Mouse (Mus musculus) liver, postnatal 0 days (tissue): ENCODE measurements at regions not wholly inside any gene's neighbourhood (a gene's known extent, or its start where the extent isn't known, plus 50 kb on each side); places are given as distances from the start of the nearest gene placed in this dataset.

Experiments
- ATAC-seq: fragments of 200-750 bp; cut with Nextera tagmentation; 2 replicates; pipeline ENCODE4 v1.8.0; 2017; ENCODE audit warnings: mild to moderate bottlenecking, moderate library complexity
- DNase-seq: peaks from one replicate; pipeline ENCODE4 v3.0.0-alpha.2; 2016
- H3K27ac ChIP-seq: fragments of 300-500 bp; sonication (generic); 2 replicates; pipeline ENCODE4 v1.5.1; 2014; ENCODE audit warnings: antibody characterized with exemption, moderate library complexity, mild to moderate bottlenecking, low read depth
- H3K27me3 ChIP-seq: fragments of 300-500 bp; sonication (generic); 2 replicates; pipeline ENCODE4 v1.6.1; 2014; ENCODE audit warnings: low read length, control low read depth, mixed read lengths; ENCODE audit not compliant: insufficient read depth
- H3K36me3 ChIP-seq: fragments of 300-500 bp; sonication (generic); replicated peaks from 2 replicates; pipeline ENCODE4 v1.6.1; 2014; ENCODE audit warnings: mild to moderate bottlenecking, control low read depth, low read length, moderate library complexity, mixed read lengths; ENCODE audit not compliant: insufficient read depth
- H3K4me1 ChIP-seq: fragments of 300-500 bp; sonication (generic); 2 replicates; pipeline ENCODE4 v1.6.1; 2014; ENCODE audit warnings: antibody characterized with exemption, mild to moderate bottlenecking, control low read depth; ENCODE audit not compliant: insufficient read depth
- H3K4me2 ChIP-seq: fragments of 300-500 bp; sonication (generic); 2 replicates; pipeline ENCODE4 v1.6.1; 2014; ENCODE audit warnings: low read depth, mild to moderate bottlenecking, low read length, moderate library complexity, mixed read lengths
- H3K4me3 ChIP-seq: fragments of 300-500 bp; sonication (generic); 2 replicates; pipeline ENCODE4 v1.5.1; 2014; ENCODE audit warnings: low read depth, low read length
- H3K9ac ChIP-seq: fragments of 300-500 bp; sonication (generic); replicated peaks from 2 replicates; pipeline ENCODE4 v1.6.1; 2014; ENCODE audit warnings: mild to moderate bottlenecking, moderate library complexity
- H3K9me3 ChIP-seq: fragments of 300-500 bp; sonication (generic); 2 replicates; pipeline ENCODE4 v1.6.1; 2016; ENCODE audit warnings: mild to moderate bottlenecking, control low read depth, low read length, mixed read lengths
- CTCF ChIP-seq: sonication (generic); IDR thresholded peaks from 2 replicates; pipeline ENCODE4 v1.5.1; 2016; ENCODE audit warnings: antibody characterized with exemption, low read depth
- EP300 ChIP-seq: IDR thresholded peaks from 2 replicates; pipeline ENCODE4 v1.6.1; 2016; ENCODE audit warnings: antibody characterized with exemption, low read depth, mild to moderate bottlenecking
- WGBS: fragments of 180-500 bp; shearing (Covaris S2); extraction: QIAGEN DNeasy Blood & Tissue Kit; methylation state at CpG from one replicate; pipeline ENCODE4 v1.1.7; 2014; ENCODE audit not compliant: insufficient replicate concordance; 5-methylcytosine and 5-hydroxymethylcytosine counted together

DNA sequence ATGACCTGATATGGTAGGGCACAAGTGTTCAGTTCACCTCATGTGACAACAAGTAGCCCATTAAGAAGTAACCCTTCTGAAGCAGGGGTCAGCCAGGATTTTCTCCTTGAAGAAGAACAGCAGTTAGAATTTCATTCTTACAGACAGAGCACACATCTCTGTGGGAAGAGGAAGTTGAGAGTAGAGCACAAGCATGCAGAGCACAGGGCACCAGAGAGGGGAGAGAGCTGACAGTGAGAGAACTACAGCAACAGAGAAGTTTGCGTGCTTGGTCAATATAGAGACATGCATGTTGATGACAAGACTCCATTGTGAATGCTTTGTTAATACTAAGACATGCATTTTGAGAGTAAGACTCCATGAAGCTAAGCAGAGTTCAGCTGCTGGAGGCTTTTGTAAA lies 263.2 kb upstream of the Tusc1 start:
- Histone ChIP-seq H3K4me3 (no peak overlapping the region), H3K4me2 (no peak overlapping the region), H3K27ac (no peak overlapping the region), H3K36me3 (no peaks in the 10 kb centered on the region), H3K27me3 (no peaks in the 10 kb centered on the region), H3K4me1 (no peaks in the 10 kb centered on the region), H3K9ac (no peak overlapping the region), H3K9me3 (no peaks in the 10 kb centered on the region)
- 54% methylated on average over 1 of the region's 1 CpGs for WGBS
- TF ChIP-seq EP300 (no peak), CTCF (no peak)
- DNase-seq = no peak
- ATAC-seq = no peak

DNA sequence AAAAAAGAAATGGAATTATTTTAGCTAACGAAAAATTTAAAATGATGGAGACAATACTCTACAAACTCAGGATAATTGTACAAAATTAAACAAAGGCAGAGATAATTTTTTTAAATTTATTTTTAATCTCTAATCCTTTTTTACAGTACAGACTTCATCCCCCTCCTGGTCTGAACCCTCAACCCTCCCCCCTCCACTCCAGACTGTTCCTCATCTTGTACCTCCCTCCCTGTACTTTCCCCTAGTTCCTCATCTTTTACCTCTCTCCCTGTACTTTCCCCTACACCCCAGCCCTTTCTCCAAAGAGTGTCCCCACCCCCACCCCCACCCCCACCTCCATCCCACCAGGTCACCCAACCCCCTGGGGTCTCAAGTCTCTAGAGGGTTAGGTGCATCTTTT lies 249.0 kb upstream of the Tusc1 start:
- no peaks in the 10 kb centered on the region for H3K27me3 ChIP-seq
- peak overlapping the region; percentile 56; the same call in 1 of the 2 replicates for H3K4me2 ChIP-seq
- H3K36me3 ChIP-seq = no peaks in the 10 kb centered on the region
- whole genome bisulfite sequencing = 79% methylated on average over 1 of the region's 1 CpGs
- peaks cover 11% of the 10 kb centered on the region; the same call in 1 of the 2 replicates for H3K4me1 ChIP-seq
- no peaks in the 10 kb centered on the region for H3K9me3 ChIP-seq
- no peak overlapping the region for H3K9ac ChIP-seq
- no peak for ATAC-seq
- no peak overlapping the region for H3K4me3 ChIP-seq
- H3K27ac ChIP-seq = peak overlapping the region; percentile 77
- TF ChIP-seq EP300 (no peak), CTCF (no peak)
- no peak for DNase-seq

DNA sequence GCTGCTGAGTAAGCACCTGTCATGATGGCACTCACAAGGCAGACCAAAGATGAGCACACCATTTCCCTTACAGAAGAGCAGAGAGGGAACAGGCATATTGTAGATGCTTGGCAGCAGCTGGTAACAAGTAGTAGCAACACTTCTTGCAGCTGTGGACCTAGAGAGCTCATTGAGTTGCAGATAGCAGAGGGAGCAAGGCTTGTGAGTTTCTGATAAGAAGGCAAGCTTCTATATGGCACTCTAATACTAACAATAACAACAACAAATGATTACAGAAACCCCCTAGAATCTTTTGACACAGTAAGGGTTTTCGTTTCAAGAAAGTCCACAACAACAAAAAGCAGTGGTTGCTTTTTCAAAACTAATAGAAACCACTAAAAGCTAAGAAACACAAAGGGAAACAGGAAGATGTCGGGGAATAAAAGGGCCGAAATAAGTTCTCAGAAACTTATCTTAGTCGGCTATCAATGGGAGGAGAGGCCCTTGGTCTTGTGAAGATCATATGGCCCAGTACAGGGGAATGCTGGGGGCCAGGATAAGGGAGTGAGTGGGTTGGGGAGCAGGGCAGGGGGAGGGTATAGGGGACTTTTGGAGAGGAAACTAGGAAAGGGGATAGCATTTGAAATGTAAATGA lies 248.5 kb upstream of the Tusc1 start:
- WGBS = 42% methylated on average over 4 of the region's 4 CpGs
- ATAC-seq = peak; percentile 97
- Histone ChIP-seq H3K27me3 (no peaks in the 10 kb centered on the region), H3K4me2 (peak overlapping the region; percentile 56), H3K9ac (no peak overlapping the region), H3K36me3 (no peaks in the 10 kb centered on the region), H3K27ac (peak overlapping the region; percentile 77), H3K4me1 (peaks cover 11% of the 10 kb centered on the region; the same call in 1 of the 2 replicates), H3K9me3 (no peaks in the 10 kb centered on the region), H3K4me3 (no peak overlapping the region)
- peak; percentile 13 for DNase-seq
- TF ChIP-seq EP300 (peak; percentile 97), CTCF (no peak)

DNA sequence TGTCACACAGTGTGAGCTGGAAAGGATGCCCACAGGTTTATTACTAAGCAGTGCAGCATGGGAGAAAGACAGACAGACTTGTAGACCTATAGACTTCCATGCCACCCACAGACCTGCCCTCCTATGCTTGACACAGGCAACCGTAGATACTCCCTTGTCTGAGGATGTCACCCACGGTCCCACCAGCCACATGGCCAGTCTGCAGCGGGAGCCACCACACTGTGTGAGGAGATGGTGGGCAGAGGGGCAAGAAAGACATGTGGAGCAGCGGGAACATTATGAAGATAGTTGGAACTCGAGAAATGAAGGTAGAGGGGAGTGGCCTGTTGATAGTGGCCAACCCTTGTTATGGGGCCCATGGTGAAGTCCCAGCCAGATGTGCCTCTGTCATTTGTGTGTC lies 244.0 kb upstream of the Tusc1 start:
- peaks cover 7% of the 10 kb centered on the region; the same call in 1 of the 2 replicates for H3K4me1 ChIP-seq
- no peaks in the 10 kb centered on the region for H3K27me3 ChIP-seq
- DNase-seq (no peak), ATAC-seq (no peak)
- WGBS = 80% methylated on average over 5 of the region's 5 CpGs
- no peaks in the 10 kb centered on the region for H3K9me3 ChIP-seq
- H3K4me2 ChIP-seq = no peak overlapping the region
- H3K4me3 ChIP-seq = no peak overlapping the region
- H3K9ac ChIP-seq = no peak overlapping the region
- H3K27ac ChIP-seq = no peak overlapping the region
- TF ChIP-seq CTCF = no peak
- no peak for TF ChIP-seq EP300
- no peaks in the 10 kb centered on the region for H3K36me3 ChIP-seq

DNA sequence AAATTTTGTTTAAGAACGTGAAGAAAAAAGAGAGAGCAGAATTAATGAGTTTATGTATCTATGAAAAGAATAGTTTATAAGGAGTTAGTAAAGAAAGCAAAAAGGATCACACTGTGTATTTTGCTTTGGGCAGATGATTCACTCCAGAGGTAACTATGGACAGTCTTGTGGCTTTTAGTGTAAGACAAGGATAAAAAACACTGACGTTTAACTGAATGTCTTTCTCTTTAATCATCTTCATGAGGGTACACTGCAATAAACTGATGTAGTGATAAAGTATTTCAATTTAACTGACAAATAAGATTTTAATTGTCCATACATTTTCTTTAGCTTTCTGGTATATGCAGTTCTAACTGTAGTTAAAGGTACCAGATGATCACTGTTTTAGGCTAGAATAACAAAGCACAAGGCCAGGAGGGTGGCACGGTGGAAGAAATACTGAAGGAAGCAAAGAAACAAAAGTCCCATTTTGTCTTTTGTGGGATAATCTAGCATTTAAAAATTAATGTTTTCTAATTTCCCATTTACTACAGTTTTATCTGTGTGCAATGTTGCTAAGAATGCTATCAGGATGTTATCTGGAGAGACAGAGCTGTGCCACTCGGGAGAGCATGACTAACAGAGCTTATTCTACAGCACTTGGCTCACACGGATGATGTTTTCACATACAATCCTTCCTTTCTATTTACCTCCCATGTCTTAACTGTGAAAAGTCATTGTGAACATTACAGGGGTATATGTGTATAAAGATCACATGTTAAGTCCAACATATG lies 232.4 kb upstream of the Tusc1 start:
- no peak for ATAC-seq
- 61% methylated on average over 5 of the region's 5 CpGs for WGBS
- no peaks in the 10 kb centered on the region for H3K36me3 ChIP-seq
- TF ChIP-seq CTCF = no peak
- no peak for TF ChIP-seq EP300
- H3K9ac ChIP-seq = no peak overlapping the region
- H3K27ac ChIP-seq = no peak overlapping the region
- no peaks in the 10 kb centered on the region for H3K27me3 ChIP-seq
- no peaks in the 10 kb centered on the region for H3K4me1 ChIP-seq
- no peak overlapping the region for H3K4me2 ChIP-seq
- DNase-seq = no peak
- no peaks in the 10 kb centered on the region for H3K9me3 ChIP-seq
- no peak overlapping the region for H3K4me3 ChIP-seq

DNA sequence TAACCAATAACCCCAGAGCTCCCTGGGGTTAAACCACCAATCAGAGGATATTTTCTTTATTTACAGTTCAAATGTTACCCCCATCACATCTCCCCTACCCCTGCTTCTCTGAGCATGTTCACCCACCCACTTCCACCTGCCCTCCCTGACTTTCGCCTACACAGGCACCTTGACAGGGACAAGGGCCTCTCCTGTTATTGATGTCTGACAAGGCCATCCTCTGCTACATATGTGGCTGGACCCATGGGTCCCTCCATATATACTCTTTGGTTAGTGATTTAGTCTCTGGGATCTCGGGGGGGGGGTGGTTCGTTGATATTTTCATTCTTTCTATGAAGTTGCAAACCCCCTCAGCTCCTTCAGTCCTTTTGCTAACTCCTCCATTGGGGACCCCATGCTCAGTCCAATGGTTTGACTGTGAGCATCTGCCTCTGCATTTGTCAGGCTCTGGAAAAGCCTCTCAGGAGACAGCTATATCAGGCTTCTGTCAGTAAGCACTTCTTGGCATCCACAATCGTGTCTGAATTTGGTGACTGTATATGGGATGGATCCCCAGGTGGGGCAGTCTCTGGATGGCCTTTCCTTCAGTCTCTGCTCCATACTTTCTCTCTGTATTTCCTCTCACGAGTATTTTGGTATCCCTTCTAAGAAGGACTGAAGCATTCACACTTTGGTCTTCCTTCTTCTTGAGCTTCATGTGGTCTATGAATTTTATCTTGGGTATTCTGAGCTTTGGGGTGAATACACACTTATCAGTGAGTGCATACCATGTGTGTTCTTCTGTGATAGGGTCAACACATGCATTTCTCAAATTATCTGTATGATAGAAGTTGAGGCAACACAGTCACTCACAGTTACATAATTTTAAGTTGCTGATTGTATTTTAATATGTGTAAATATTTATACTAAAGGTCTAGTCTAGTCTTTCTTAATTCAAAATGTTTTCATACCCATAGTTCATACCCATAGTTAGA lies 220.8 kb upstream of the Tusc1 start:
- no peak overlapping the region for H3K9ac ChIP-seq

More for the DNA sequence above, 220.8 kb upstream of the Tusc1 start:
- no peak for DNase-seq
- peak; percentile 94 for ATAC-seq
- Histone ChIP-seq H3K27ac (peak overlapping the region; percentile 80), H3K4me2 (peak overlapping the region; percentile 13; the same call in 1 of the 2 replicates), H3K9me3 (no peaks in the 10 kb centered on the region), H3K36me3 (no peaks in the 10 kb centered on the region), H3K4me1 (peaks cover 11% of the 10 kb centered on the region; the same call in 1 of the 2 replicates), H3K4me3 (no peak overlapping the region), H3K27me3 (no peaks in the 10 kb centered on the region)
- TF ChIP-seq EP300 = peak; percentile 98
- no peak for TF ChIP-seq CTCF
- WGBS = 57% methylated on average over 5 of the region's 5 CpGs
